Mouse (Mus musculus): ENCODE measurements around the gene Fdx1.

- TF ChIP-seq POLR2A (IDR thresholded peaks at IDR 0.05; ENCODE audit: extremely low read depth, insufficient read depth, low read length) (no peak), CTCF (IDR thresholded peaks at IDR 0.05; ENCODE audit: low read depth, low read length) (no peak)
Observed at GRCm38 (mm10) chr9:51973846-51974245, 10.5 kb upstream of the Fdx1 start.
